Mouse (Mus musculus) frontal cortex, adult (tissue): ENCODE results near the gene H2afy2.
A peak's percentile ranks its signal among the peaks of the same experiment; 100 is the strongest.

Experiments
- ATAC-seq: cut with Nextera tagmentation; 2 replicates; pipeline ENCODE4 v1.9.2; 2017; ENCODE audit warnings: mild to moderate bottlenecking, moderate library complexity, mixed read lengths; ENCODE audit not compliant: low TSS enrichment

Gene H2afy2

GRCm38 (mm10) chr10:61783621-61784251 is at the start of gene H2afy2:
Gene H2afy2, minus strand, starts transcription at chr10:61784147.
- peak; percentile 76 for ATAC-seq

- ATAC-seq, result no peak
Observed at GRCm38 (mm10) chr10:61832713-61833112, 48.8 kb upstream of the H2afy2 start.

- ATAC-seq, result no peak
Observed at GRCm38 (mm10) chr10:61831741-61832140, 47.8 kb upstream of the H2afy2 start.

- no peak for ATAC-seq
Observed at GRCm38 (mm10) chr10:61831251-61831650, 47.3 kb upstream of the H2afy2 start.

- ATAC-seq, result peak; percentile 70; the same call in 1 of the 2 replicates
Observed at GRCm38 (mm10) chr10:61830817-61831216, 46.9 kb upstream of the H2afy2 start.

- ATAC-seq, result no peak
Observed at GRCm38 (mm10) chr10:61829046-61829445, 45.1 kb upstream of the H2afy2 start.

GRCm38 (mm10) chr10:61827950-61828936 is 44.3 kb upstream of the H2afy2 start:
- ATAC-seq, result no peak

GRCm38 (mm10) chr10:61826753-61827435 is 42.9 kb upstream of the H2afy2 start:
- ATAC-seq, result no peak

GRCm38 (mm10) chr10:61825979-61826752 is 42.2 kb upstream of the H2afy2 start:
- ATAC-seq, result no peak

GRCm38 (mm10) chr10:61825536-61825935 is 41.6 kb upstream of the H2afy2 start:
- no peak for ATAC-seq

GRCm38 (mm10) chr10:61823731-61824115 is 39.8 kb upstream of the H2afy2 start:
- no peak for ATAC-seq

GRCm38 (mm10) chr10:61822968-61823730 is 39.2 kb upstream of the H2afy2 start:
- ATAC-seq, result no peak

- no peak for ATAC-seq
Observed at GRCm38 (mm10) chr10:61820050-61820449, 36.1 kb upstream of the H2afy2 start.

GRCm38 (mm10) chr10:61811987-61812386 is 28.0 kb upstream of the H2afy2 start:
- ATAC-seq, result no peak

- ATAC-seq, result no peak
Observed at GRCm38 (mm10) chr10:61798133-61798576, 14.2 kb upstream of the H2afy2 start.

- ATAC-seq, result no peak
Observed at GRCm38 (mm10) chr10:61795458-61795857, 11.5 kb upstream of the H2afy2 start.

- no peak for ATAC-seq
Observed at GRCm38 (mm10) chr10:61794971-61795370, 11.0 kb upstream of the H2afy2 start.

GRCm38 (mm10) chr10:61793015-61793414 is 9.1 kb upstream of the H2afy2 start:
- no peak for ATAC-seq

GRCm38 (mm10) chr10:61788499-61788898 is 4.6 kb upstream of the H2afy2 start:
- ATAC-seq, result no peak

GRCm38 (mm10) chr10:61787541-61788313 is 3.8 kb upstream of the H2afy2 start:
- ATAC-seq, result no peak
